Mouse (Mus musculus) intestine, embryonic 14.5 days (tissue): ENCODE results near the gene Ang4. TPM values are rescaled to one million over a fixed set of nuclear protein-coding genes. Genes with fewer than 3 reads are reported as not detected.

ENCODE experiments used
- ATAC-seq: fragments of 200-750 bp; cut with Nextera tagmentation; replicated peaks from 2 replicates; pipeline ENCODE4 v1.8.0; 2017; ENCODE audit warnings: low read depth, moderate number of reproducible peaks, moderate TSS enrichment, moderate library complexity; ENCODE audit not compliant: low FRiP score, low TSS enrichment
- DNase-seq: peaks from one replicate; pipeline ENCODE4 v3.0.0-alpha.2; 2018; ENCODE audit warnings: low spot score
- H3K27ac ChIP-seq: fragments of 300-500 bp; sonication (generic); 2 replicates; pipeline ENCODE4 v1.5.1; 2014; ENCODE audit warnings: low read depth, mild to moderate bottlenecking, control low read depth
- H3K27me3 ChIP-seq: fragments of 300-500 bp; sonication (generic); replicated peaks from 2 replicates; pipeline ENCODE4 v1.6.1; 2014; ENCODE audit warnings: low read length, control low read depth; ENCODE audit not compliant: control insufficient read depth, insufficient read depth
- H3K36me3 ChIP-seq: fragments of 300-500 bp; sonication (generic); 2 replicates; pipeline ENCODE4 v1.6.1; 2014; ENCODE audit warnings: low read length, control low read depth; ENCODE audit not compliant: control insufficient read depth, insufficient read depth
- H3K4me1 ChIP-seq: fragments of 300-500 bp; sonication (generic); replicated peaks from 2 replicates; pipeline ENCODE4 v1.6.1; 2014; ENCODE audit warnings: low read length, control low read depth, mixed read lengths; ENCODE audit not compliant: control insufficient read depth, insufficient read depth
- H3K4me2 ChIP-seq: fragments of 300-500 bp; sonication (generic); 2 replicates; pipeline ENCODE4 v1.6.1; 2014; ENCODE audit warnings: low read length
- H3K4me3 ChIP-seq: fragments of 300-500 bp; sonication (generic); 2 replicates; pipeline ENCODE4 v1.5.1; 2014; ENCODE audit warnings: low read depth, low read length, control low read depth, mixed read lengths
- H3K9ac ChIP-seq: fragments of 300-500 bp; sonication (generic); 2 replicates; pipeline ENCODE4 v1.6.1; 2014; ENCODE audit warnings: mild to moderate bottlenecking, low read length
- H3K9me3 ChIP-seq: fragments of 300-500 bp; sonication (generic); 2 replicates; pipeline ENCODE4 v1.6.1; 2016; ENCODE audit warnings: low read length, control low read depth; ENCODE audit not compliant: control insufficient read depth
- WGBS: fragments of 180-500 bp; shearing (Covaris S2); extraction: QIAGEN DNeasy Blood & Tissue Kit; methylation state at CpG from one replicate; pipeline ENCODE4 v1.1.7; 2014; 5-methylcytosine and 5-hydroxymethylcytosine counted together
- polyA plus RNA-seq: library from polyadenylated mRNA; unstranded; fragments of >200 nt; fragmentation: Nextera tagmentation; extraction: Ambion mirVana; gene quantifications from 2 replicates; pipeline ENCODE4 v1.2.1, GENCODE M21; 2014

The Ang4 gene
- polyA plus RNA-seq, 1 experiment from 2014 or later, result 1.9 TPM

DNA sequence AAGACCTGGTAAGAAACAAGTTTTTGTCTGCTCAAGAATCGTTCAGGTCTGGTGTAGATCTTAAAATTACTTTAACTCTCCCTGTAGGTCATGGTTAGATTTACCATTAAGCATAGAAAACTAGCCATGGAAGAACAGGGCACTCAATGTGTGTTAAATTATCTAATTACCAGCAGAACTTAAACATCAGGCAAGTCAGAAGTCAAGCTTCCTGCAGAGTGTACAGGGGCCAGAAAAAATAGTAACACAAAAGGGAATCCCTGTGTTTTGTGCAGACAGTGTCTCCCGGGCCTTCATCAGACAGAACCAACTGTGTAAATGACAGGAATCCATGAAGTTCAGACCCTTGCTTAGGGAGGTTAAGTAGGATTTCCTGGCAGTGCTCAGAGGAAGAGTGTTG is 17.4 kb downstream of the Ang4 start:
- ATAC-seq, result no peak
- no peak overlapping the region for H3K27ac ChIP-seq
- H3K4me3 ChIP-seq, result no peak overlapping the region
- no peak for DNase-seq
- H3K9me3 ChIP-seq, result no peaks in the 10 kb centered on the region
- H3K27me3 ChIP-seq, result no peaks in the 10 kb centered on the region
- WGBS, result 71% methylated on average over 2 of the region's 2 CpGs
- no peak overlapping the region for H3K9ac ChIP-seq
- no peaks in the 10 kb centered on the region for H3K36me3 ChIP-seq
- no peak overlapping the region for H3K4me2 ChIP-seq
- no peaks in the 10 kb centered on the region for H3K4me1 ChIP-seq

DNA sequence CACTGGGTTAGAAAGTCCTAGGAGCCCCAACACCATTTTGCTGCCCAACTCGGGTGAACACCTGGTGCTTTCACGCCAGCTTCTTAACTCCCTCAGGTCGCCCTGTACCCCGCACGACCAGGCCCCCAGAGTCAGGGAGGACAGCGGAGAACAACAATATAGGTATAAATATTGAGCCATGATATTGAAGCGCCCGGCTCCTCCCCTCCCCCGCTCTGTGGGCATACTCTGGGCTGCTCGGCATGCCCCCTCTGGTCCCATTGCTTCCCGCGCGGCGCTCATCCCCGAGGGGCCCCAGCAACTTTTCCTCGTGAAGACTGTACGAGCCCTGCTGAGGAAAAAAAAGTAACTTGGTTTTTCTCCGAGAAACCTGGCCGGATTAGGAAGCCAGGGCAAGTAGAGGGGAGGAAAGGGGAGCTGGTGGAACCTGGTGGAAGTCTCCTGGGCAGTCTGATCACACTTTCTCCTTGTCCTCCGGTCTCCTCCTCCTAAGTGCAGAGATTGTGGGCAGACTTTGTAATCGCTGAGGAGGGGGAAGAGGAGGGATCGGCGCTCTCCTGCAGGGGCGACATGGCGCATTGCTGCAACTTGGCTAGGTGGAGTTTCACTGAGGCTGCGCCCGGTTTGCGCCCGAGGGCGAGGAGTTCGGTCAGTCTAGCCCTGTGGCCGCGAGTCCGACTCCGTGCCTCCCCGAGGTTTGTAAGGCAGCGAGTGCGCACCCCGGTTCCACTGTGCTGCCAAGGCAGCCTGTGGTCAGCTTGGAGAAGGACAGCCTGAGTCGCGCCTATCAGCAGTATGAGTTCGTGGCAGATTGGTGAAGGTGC is 32.8 kb downstream of the Ang4 start:
- no peaks in the 10 kb centered on the region for H3K4me1 ChIP-seq
- no peaks in the 10 kb centered on the region for H3K36me3 ChIP-seq
- H3K27me3 ChIP-seq, result peaks cover 45% of the 10 kb centered on the region
- H3K9ac ChIP-seq, result no peak overlapping the region
- peak overlapping the region; percentile 28 for H3K4me3 ChIP-seq
- no peaks in the 10 kb centered on the region for H3K9me3 ChIP-seq
- no peak overlapping the region for H3K27ac ChIP-seq
- WGBS, result under 1% methylated on average over 41 of the region's 42 CpGs
- DNase-seq (peak; percentile 60), ATAC-seq (peak; percentile 53)
- H3K4me2 ChIP-seq, result peak overlapping the region; percentile 86

DNA sequence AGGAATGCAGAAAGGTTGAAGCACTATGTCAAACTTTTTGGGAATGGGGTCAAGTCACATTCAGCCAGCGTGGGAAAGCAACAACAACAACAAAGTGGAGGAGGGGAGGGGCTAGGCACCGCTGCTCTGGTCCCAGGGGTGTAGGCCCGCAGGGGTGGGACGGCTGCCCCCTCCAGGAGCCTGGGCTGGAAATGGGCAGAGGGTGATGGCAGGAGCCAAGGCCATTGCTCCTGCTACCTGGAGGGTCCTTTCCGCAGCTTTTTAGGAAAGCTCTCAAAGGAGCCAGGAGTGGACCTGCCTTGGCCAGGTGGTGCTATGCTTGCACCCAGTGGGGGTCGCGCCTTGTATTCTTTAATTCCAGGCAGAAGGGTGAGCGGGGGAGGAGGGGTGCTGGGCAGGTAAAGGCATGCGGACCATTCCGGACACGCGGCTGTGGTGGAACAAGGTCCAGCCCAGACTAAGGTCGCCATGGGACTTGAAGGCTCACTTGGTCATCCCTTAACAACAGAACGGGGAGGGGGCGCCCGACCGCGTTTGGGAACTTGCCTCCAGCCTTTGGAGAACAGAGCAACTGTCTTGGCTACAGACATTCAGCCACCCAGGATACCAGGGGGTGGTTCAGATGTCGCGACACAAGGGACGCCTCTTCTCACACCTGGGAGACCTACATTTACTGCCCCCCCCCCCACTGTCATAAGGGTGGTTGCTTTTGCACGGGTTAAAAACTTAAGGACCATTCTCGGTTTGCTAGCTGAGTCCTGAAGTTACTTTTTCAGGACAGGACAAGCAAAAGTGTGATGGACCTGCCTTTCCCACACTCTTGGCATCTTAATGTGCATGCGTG is 34.0 kb downstream of the Ang4 start:
- ATAC-seq (no peak), DNase-seq (peak; percentile 53)
- Histone ChIP-seq H3K36me3 (no peaks in the 10 kb centered on the region), H3K4me3 (no peak overlapping the region), H3K27ac (no peak overlapping the region), H3K9ac (no peak overlapping the region), H3K9me3 (no peaks in the 10 kb centered on the region), H3K27me3 (peaks cover 45% of the 10 kb centered on the region), H3K4me2 (peak overlapping the region; percentile 86), H3K4me1 (no peaks in the 10 kb centered on the region)
- under 1% methylated on average over 24 of the region's 24 CpGs for WGBS

DNA sequence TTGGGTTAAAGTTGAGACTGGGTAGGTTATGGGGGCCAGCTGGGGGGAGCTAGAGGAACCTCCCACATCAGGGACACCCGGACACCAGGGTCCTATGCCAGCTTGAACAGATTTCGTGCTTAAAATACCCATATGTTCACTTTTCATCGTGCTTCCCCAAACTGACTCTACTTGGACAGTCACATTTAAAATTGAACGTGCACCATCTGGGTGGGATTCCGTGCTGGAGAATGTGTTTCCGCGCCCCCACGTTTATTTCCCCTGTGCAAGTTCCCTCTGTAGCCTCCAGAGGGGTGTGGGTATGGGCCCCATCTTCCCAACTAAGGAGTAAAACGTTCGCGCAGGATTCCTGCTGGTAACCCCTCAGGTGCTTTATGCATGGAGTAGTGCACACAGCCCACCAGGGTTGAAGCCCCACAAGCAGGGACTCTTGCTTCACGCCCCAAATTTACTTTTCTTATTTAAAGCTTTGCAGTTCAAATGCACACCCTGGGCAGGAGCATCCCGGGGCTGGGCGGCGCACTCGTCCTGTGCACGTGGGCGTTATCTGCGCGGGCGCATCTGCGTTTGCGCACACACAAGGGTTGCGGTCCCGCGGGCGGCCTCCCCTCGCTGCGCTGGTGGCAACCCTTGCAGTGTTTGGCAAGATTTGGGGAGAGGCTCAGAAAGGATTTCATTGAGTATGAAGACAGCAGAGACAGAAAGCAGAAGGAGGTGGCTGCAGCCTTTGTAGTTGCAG is 34.8 kb downstream of the Ang4 start:
- no peak overlapping the region for H3K9ac ChIP-seq
- DNase-seq (no peak), ATAC-seq (no peak)
- no peak overlapping the region for H3K4me3 ChIP-seq
- H3K27me3 ChIP-seq, result peaks cover 45% of the 10 kb centered on the region
- 3% methylated on average over 29 of the region's 29 CpGs for WGBS
- H3K36me3 ChIP-seq, result no peaks in the 10 kb centered on the region
- H3K4me2 ChIP-seq, result peak overlapping the region; percentile 32
- no peaks in the 10 kb centered on the region for H3K4me1 ChIP-seq
- no peaks in the 10 kb centered on the region for H3K9me3 ChIP-seq
- no peak overlapping the region for H3K27ac ChIP-seq

DNA sequence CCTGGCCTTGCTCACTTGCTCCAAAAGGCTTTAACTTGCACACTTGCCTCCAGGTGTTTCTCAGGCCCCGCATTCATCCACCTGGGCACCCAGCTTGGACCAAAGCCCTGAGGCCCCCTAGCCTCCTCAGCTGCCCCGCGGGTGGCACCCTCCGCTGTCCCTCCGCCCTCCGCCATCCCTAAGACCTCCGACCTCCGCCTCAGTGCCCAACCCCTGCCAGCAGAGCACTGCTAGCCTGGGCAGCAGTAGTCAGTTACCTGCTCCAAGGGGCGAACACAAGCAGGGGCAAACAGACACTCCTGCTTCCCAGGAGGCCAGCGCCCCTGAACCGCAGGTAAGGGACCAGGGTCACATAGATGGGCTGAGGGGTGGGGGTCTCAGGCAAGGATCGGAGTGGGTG is 35.4 kb downstream of the Ang4 start:
- no peaks in the 10 kb centered on the region for H3K36me3 ChIP-seq
- ATAC-seq (no peak), DNase-seq (no peak)
- WGBS, result 17% methylated on average over 12 of the region's 12 CpGs
- H3K27ac ChIP-seq, result no peak overlapping the region
- H3K27me3 ChIP-seq, result peaks cover 45% of the 10 kb centered on the region
- no peak overlapping the region for H3K9ac ChIP-seq
- H3K4me2 ChIP-seq, result no peak overlapping the region
- H3K4me1 ChIP-seq, result no peaks in the 10 kb centered on the region
- no peak overlapping the region for H3K4me3 ChIP-seq
- no peaks in the 10 kb centered on the region for H3K9me3 ChIP-seq

DNA sequence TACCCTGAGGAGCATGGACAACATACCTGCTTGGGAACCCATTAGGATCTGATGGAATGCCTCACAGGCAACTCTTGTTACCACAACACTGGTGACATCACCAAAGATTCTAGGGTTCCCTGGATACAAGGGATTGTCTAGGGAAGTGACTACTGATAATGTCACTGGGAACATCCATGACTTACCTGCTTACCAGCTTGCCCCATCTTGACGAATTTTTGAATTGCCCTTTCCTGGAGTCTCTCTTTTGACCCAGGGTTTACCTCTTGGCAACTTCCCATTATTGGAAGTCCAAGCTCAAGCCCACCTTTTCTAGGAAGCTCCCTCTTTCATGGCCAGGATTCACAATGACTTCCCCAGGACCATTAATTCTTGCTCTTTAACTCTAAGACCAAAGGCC is 56.3 kb downstream of the Ang4 start, which contains the start of gene Gm5800:
Gm5800 (minus strand) TSS at position 101 of the 400 bp plus-strand sequence.
- H3K9me3 ChIP-seq, result no peaks in the 10 kb centered on the region
- WGBS, result 80% methylated on average over 1 of the region's 1 CpGs
- DNase-seq, result no peak
- no peak for ATAC-seq
- no peak within 1 kb of the TSS for H3K4me3 ChIP-seq
- H3K4me2 ChIP-seq, result no peak within 1 kb of the TSS
- no peaks in the 10 kb centered on the region for H3K4me1 ChIP-seq
- H3K36me3 ChIP-seq, result no peaks in the 10 kb centered on the region
- H3K9ac ChIP-seq, result no peak within 1 kb of the TSS
- H3K27me3 ChIP-seq, result no peaks in the 10 kb centered on the region
- no peak within 1 kb of the TSS for H3K27ac ChIP-seq

Other genes with a start within 250 kb of the Ang4 start
- gene Gm5622, start 220.8 kb downstream of the Ang4 start, polyA plus RNA-seq, result not detected in 2 replicates
- gene Gm17175, start 199.5 kb downstream of the Ang4 start, polyA plus RNA-seq, result not detected in 2 replicates
- not detected in 2 replicates for gene Gm17174, start 181.5 kb downstream of the Ang4 start, polyA plus RNA-seq
- not detected in 2 replicates for gene Gm17078, start 162.3 kb downstream of the Ang4 start, polyA plus RNA-seq
- gene Gm4181, start 137.9 kb downstream of the Ang4 start, polyA plus RNA-seq, result not detected in 2 replicates
- not detected in 2 replicates for gene Gm17079, start 78.1 kb downstream of the Ang4 start, polyA plus RNA-seq
- gene Gm5800, start 56.4 kb downstream of the Ang4 start, polyA plus RNA-seq, result not detected in 2 replicates
- not detected in 2 replicates for gene AY358078, start 26.5 kb upstream of the Ang4 start, polyA plus RNA-seq
- not detected in 2 replicates for gene Ear6, start 80.1 kb upstream of the Ang4 start, polyA plus RNA-seq
- 54.9 and 67.0 TPM in 2 replicates for gene Mettl17, start 111.3 kb upstream of the Ang4 start, polyA plus RNA-seq
- gene Slc39a2, start 119.3 kb upstream of the Ang4 start, polyA plus RNA-seq, result 0.71 and 0.99 TPM in 2 replicates
- gene Ndrg2, start 140.6 kb upstream of the Ang4 start, polyA plus RNA-seq, result 36.4 and 39.2 TPM in 2 replicates
- gene Tppp2, start 144.8 kb upstream of the Ang4 start, polyA plus RNA-seq, result 0.31 TPM in 1 of 2 replicates, not detected in the other
- not detected in 2 replicates for gene Rnase13, start 149.2 kb upstream of the Ang4 start, polyA plus RNA-seq
- 80.8 and 86.3 TPM in 2 replicates for gene Arhgef40, start 211.1 kb upstream of the Ang4 start, polyA plus RNA-seq
- 6.8 and 8.5 TPM in 2 replicates for gene Tmem253, start 242.1 kb upstream of the Ang4 start, polyA plus RNA-seq
- gene Zfp219, start 247.1 kb upstream of the Ang4 start, polyA plus RNA-seq, result 31.9 and 34.0 TPM in 2 replicates